Mouse (Mus musculus): ENCODE data around the gene Wdr41.

GRCm38 (mm10) chr13:95040140-95040738 is 64.1 kb downstream of the Wdr41 start:
- TF ChIP-seq CTCF (IDR thresholded peaks at IDR 0.05; ENCODE audit: control insufficient read depth, insufficient read depth, insufficient read length): no peak
- TF ChIP-seq MYOG (IDR thresholded peaks at IDR 0.05; ENCODE audit: control insufficient read depth, extremely low read depth, insufficient read length): no peak

Measured in C2C12 (cell line).